Mouse (Mus musculus) NIH3T3 (cell line): ENCODE results near the gene Atp13a1.

Experiments used
- DNase-seq: peaks from one replicate; pipeline ENCODE4 v3.0.0-alpha.2; 2012; ENCODE audit warnings: low read depth

The Atp13a1 gene

GRCm38 (mm10) chr8:69799946-69800345 lies 9.0 kb downstream of the Atp13a1 start:
- DNase-seq = no peak

- DNase-seq = no peak
Observed at GRCm38 (mm10) chr8:69801796-69802195, 10.8 kb downstream of the Atp13a1 start.

- DNase-seq = no peak
Observed at GRCm38 (mm10) chr8:69802216-69802615, 11.3 kb downstream of the Atp13a1 start.

- no peak for DNase-seq
Observed at GRCm38 (mm10) chr8:69803366-69803765, 12.4 kb downstream of the Atp13a1 start.

GRCm38 (mm10) chr8:69804537-69804936 lies 13.6 kb downstream of the Atp13a1 start:
- no peak for DNase-seq

GRCm38 (mm10) chr8:69805086-69805485 lies 14.1 kb downstream of the Atp13a1 start:
- DNase-seq = no peak

GRCm38 (mm10) chr8:69805491-69805890 lies 14.5 kb downstream of the Atp13a1 start:
- DNase-seq = no peak

- no peak for DNase-seq
Observed at GRCm38 (mm10) chr8:69807236-69807635, 16.3 kb downstream of the Atp13a1 start.

GRCm38 (mm10) chr8:69808094-69808863 lies 17.3 kb downstream of the Atp13a1 start, which contains the start of gene Gmip:
Gene Gmip, plus strand, starts transcription at chr8:69808679.
- peak; percentile 85 for DNase-seq

- DNase-seq = peak; percentile 32
Observed at GRCm38 (mm10) chr8:69808864-69809403, 18.0 kb downstream of the Atp13a1 start.

- DNase-seq = no peak
Observed at GRCm38 (mm10) chr8:69809820-69810219, 18.9 kb downstream of the Atp13a1 start.

- no peak for DNase-seq
Observed at GRCm38 (mm10) chr8:69814881-69815280, 23.9 kb downstream of the Atp13a1 start.

- DNase-seq = no peak
Observed at GRCm38 (mm10) chr8:69815396-69815795, 24.4 kb downstream of the Atp13a1 start.

GRCm38 (mm10) chr8:69820466-69820865 lies 29.5 kb downstream of the Atp13a1 start:
- no peak for DNase-seq

- peak; percentile 89 for DNase-seq
Observed at GRCm38 (mm10) chr8:69821971-69822385, 31.0 kb downstream of the Atp13a1 start.

- DNase-seq = peak; percentile 54
Observed at GRCm38 (mm10) chr8:69822386-69823191, 31.6 kb downstream of the Atp13a1 start, which contains the start of gene Lpar2. Gene Lpar2, plus strand, starts transcription at chr8:69822429.

GRCm38 (mm10) chr8:69826371-69826770 lies 35.4 kb downstream of the Atp13a1 start:
- no peak for DNase-seq

- peak; percentile 93 for DNase-seq
Observed at GRCm38 (mm10) chr8:69832298-69832853, 41.4 kb downstream of the Atp13a1 start, which contains the start of gene Pbx4. Gene Pbx4, plus strand, starts transcription at chr8:69832491.

- DNase-seq = no peak
Observed at GRCm38 (mm10) chr8:69837057-69837682, 46.2 kb downstream of the Atp13a1 start.

GRCm38 (mm10) chr8:69847167-69848065 lies 56.5 kb downstream of the Atp13a1 start:
- no peak for DNase-seq

- DNase-seq = peak; percentile 91
Observed at GRCm38 (mm10) chr8:69848951-69849350, 58.0 kb downstream of the Atp13a1 start.
